Mouse (Mus musculus) colon, adult 2 months (tissue): Measurements from ENCODE around the gene Suds3. TPM values are rescaled to one million over a fixed set of nuclear protein-coding genes. Genes with fewer than 3 reads are reported as not detected.

Experiments
- polyA plus RNA-seq: library from polyadenylated mRNA; depleted of rRNA; stranded (reverse); fragments of >200 nt; gene quantifications from 2 replicates; pipeline ENCODE4 v1.2.3, GENCODE M21; 2012; rRNA removed

Suds3 gene
- polyA plus RNA-seq, result 118 and 134 TPM in 2 replicates

DNA sequence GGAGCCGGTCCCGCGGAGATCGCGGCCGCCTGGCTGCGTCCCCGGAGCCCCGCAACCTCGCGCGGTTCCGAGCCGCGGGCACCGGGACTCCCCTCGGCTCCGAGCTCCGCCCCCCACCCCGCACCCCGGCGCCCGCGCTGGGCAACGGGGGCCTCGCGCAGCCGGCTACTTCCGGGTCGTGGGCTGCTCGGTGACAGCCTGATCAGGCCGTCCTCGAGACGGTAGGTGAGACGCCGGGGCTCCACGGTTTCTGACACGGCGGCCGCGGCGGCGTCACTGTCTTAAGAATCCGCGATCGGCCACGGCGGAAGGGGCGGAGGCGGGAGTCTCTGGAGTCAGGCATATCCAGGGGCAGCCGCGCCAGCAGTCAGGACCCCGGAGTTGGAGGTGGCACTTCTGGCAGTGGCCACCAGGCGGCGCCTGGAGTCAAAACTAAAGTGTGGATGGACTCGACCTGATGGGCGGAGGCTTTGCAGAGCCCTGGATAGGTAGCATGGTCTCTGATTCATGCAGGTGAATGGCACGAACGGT is at the start of gene Suds3:
TSS of gene Suds3 (minus strand) at position 278 of the 531 bp plus-strand sequence.

DNA sequence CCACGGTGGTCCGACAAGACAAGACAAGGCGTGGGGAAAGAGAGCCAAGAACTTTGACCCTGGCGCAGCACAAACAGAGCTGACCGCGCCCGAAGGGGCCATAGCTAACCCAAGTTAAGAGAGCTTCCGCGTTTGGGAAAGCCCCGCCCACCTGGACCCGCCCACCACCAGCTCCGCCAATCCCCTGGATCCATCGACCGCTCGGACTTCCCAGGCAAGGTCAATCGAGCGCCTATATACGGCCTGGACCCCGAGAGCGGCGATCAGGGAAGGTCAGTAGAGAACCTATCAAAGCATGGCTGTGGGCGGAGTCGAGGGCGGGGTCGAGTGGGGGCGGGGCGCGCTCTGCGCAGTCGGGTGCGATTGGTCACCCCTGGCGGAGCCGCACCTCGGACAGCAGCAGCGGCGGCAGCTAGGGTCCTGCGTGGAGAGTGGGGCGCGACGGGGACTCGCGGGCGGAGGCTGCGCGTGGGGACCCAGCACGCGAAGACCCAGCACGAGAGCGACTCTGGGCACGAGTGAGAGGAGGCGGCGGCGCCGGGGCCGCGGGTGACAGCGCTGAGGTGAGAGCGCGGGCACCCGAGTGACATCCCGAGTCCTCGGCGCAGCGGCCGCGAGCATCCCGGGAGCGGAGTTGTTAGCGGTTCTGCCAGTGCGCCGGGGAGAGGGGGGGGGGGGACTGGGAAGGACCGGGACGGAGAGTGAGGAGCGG is 4.0 kb upstream of the Suds3 start, which contains the start of gene Taok3:
TSS of gene Taok3 (plus strand) at position 353 of the 712 bp plus-strand sequence.

Other genes starting within 250 kb of the Suds3 start
- 21.0 and 22.3 TPM in 2 replicates for gene Taok3, start 4.0 kb upstream of the Suds3 start, polyA plus RNA-seq
- 501 and 588 TPM in 2 replicates for gene Pebp1, start 171.5 kb upstream of the Suds3 start, polyA plus RNA-seq
- 133 and 144 TPM in 2 replicates for gene Vsig10, start 203.0 kb upstream of the Suds3 start, polyA plus RNA-seq
- 126 and 164 TPM in 2 replicates for gene Wsb2, start 241.2 kb upstream of the Suds3 start, polyA plus RNA-seq